Mouse (Mus musculus) megakaryocyte, embryonic 14.5 days (primary cell): ENCODE measurements around the gene Rabgap1.

ENCODE experiments used
- FLI1 ChIP-seq: IDR thresholded peaks from 2 replicates; pipeline ENCODE4 v1.6.1; 2012; ENCODE audit warnings: low read length, inconsistent platforms, mixed read lengths
- GATA1 ChIP-seq: IDR thresholded peaks from 3 replicates; pipeline ENCODE4 v1.6.1; 2012; ENCODE audit warnings: mixed read lengths, low read length, inconsistent platforms, borderline replicate concordance

GRCm38 (mm10) chr2:37485370-37485769, 42.3 kb downstream of the Rabgap1 start:
- TF ChIP-seq GATA1 (no peak), FLI1 (no peak)
